Mouse (Mus musculus) T-helper 17 cell (primary cell): ENCODE measurements around the gene Tll2.

Experiments used
- in situ Hi-C, 2 experiments: fragments of 300-600 bp; cut with MboI, MseI; formaldehyde crosslinking; loops; 1 replicate in 1 of 2; 2 replicates in 1 of 2; pipeline ENCODE4 v1.15.1; 2025; ENCODE audit warnings: high pct_unique_total_duplicates in 2 of 2

Gene Tll2

GRCm38 (mm10) chr19:41164447-41165095 is 42.1 kb downstream of the Tll2 start:
- in situ Hi-C loops = no loop called here

- in situ Hi-C loops = no loop called here
Measured at GRCm38 (mm10) chr19:41160388-41160787, 46.2 kb downstream of the Tll2 start.

GRCm38 (mm10) chr19:41154681-41155080 is 52.0 kb downstream of the Tll2 start:
- in situ Hi-C loops = loop anchor here (5.0 to 10.0 kb wide), 2 partner anchors 32 to 580 kb away; no protein-coding TSS in a partner anchor

- in situ Hi-C loops = loop anchor here in 1 of 2 experiments (10.0 kb wide), 1 partner anchor 582 kb away; no protein-coding TSS in a partner anchor
Measured at GRCm38 (mm10) chr19:41152462-41152861, 54.2 kb downstream of the Tll2 start.

- in situ Hi-C loops = loop anchor here in 1 of 2 experiments (10.0 kb wide), 1 partner anchor 583 kb away; no protein-coding TSS in a partner anchor
Measured at GRCm38 (mm10) chr19:41152016-41152370, 54.6 kb downstream of the Tll2 start.

- in situ Hi-C loops = loop anchor here in 1 of 2 experiments (10.0 kb wide), 1 partner anchor 583 kb away; no protein-coding TSS in a partner anchor
Measured at GRCm38 (mm10) chr19:41151321-41152015, 55.2 kb downstream of the Tll2 start.

- in situ Hi-C loops = no loop called here
Measured at GRCm38 (mm10) chr19:41140961-41141360, 65.7 kb downstream of the Tll2 start.

GRCm38 (mm10) chr19:41139629-41140028 is 67.0 kb downstream of the Tll2 start:
- in situ Hi-C loops = no loop called here

GRCm38 (mm10) chr19:41123009-41123408 is 83.6 kb downstream of the Tll2 start:
- in situ Hi-C loops = loop anchor here (5.0 kb wide), 1 partner anchor 34 kb away; no protein-coding TSS in a partner anchor

- in situ Hi-C loops = loop anchor here (5.0 kb wide), 2 partner anchors 37 to 507 kb away; no protein-coding TSS in a partner anchor
Measured at GRCm38 (mm10) chr19:41119924-41120323, 86.7 kb downstream of the Tll2 start.

GRCm38 (mm10) chr19:41118346-41118745 is 88.3 kb downstream of the Tll2 start:
- in situ Hi-C loops = loop anchor here in 1 of 2 experiments (5.0 kb wide), 1 partner anchor 509 kb away; no protein-coding TSS in a partner anchor

- in situ Hi-C loops = loop anchor here in 1 of 2 experiments (5.0 kb wide), 1 partner anchor 510 kb away; no protein-coding TSS in a partner anchor
Measured at GRCm38 (mm10) chr19:41117334-41117733, 89.3 kb downstream of the Tll2 start.

GRCm38 (mm10) chr19:41114611-41115010 is 92.0 kb downstream of the Tll2 start:
- in situ Hi-C loops = loop anchor here in 1 of 2 experiments (5.0 kb wide), 1 partner anchor 513 kb away; no protein-coding TSS in a partner anchor

GRCm38 (mm10) chr19:41113911-41114531 is 92.6 kb downstream of the Tll2 start:
- in situ Hi-C loops = no loop called here

- in situ Hi-C loops = no loop called here
Measured at GRCm38 (mm10) chr19:41112609-41113008, 94.0 kb downstream of the Tll2 start.

- in situ Hi-C loops = no loop called here
Measured at GRCm38 (mm10) chr19:41109991-41110390, 96.6 kb downstream of the Tll2 start.

GRCm38 (mm10) chr19:41109496-41109895 is 97.1 kb downstream of the Tll2 start:
- in situ Hi-C loops = no loop called here

- in situ Hi-C loops = no loop called here
Measured at GRCm38 (mm10) chr19:41108666-41109065, 98.0 kb downstream of the Tll2 start.

- in situ Hi-C loops = no loop called here
Measured at GRCm38 (mm10) chr19:41107530-41107929, 99.1 kb downstream of the Tll2 start.

GRCm38 (mm10) chr19:41104922-41105321 is 101.7 kb downstream of the Tll2 start:
- in situ Hi-C loops = loop anchor here in 1 of 2 experiments (5.0 kb wide), 1 partner anchor 72 kb away; no protein-coding TSS in a partner anchor

- in situ Hi-C loops = loop anchor here in 1 of 2 experiments (5.0 kb wide), 1 partner anchor 76 kb away; no protein-coding TSS in a partner anchor
Measured at GRCm38 (mm10) chr19:41101390-41101789, 105.2 kb downstream of the Tll2 start.

- in situ Hi-C loops = loop anchor here in 1 of 2 experiments (5.0 kb wide), 1 partner anchor 76 kb away; no protein-coding TSS in a partner anchor
Measured at GRCm38 (mm10) chr19:41100863-41101262, 105.8 kb downstream of the Tll2 start.
